Mouse (Mus musculus): ENCODE data around the gene Zbtb20. TPM values are rescaled to one million over a fixed set of nuclear protein-coding genes. Genes with fewer than 3 reads are reported as not detected.

Gene Zbtb20
- polyA plus RNA-seq, 1 experiment: 13.7 TPM

DNA sequence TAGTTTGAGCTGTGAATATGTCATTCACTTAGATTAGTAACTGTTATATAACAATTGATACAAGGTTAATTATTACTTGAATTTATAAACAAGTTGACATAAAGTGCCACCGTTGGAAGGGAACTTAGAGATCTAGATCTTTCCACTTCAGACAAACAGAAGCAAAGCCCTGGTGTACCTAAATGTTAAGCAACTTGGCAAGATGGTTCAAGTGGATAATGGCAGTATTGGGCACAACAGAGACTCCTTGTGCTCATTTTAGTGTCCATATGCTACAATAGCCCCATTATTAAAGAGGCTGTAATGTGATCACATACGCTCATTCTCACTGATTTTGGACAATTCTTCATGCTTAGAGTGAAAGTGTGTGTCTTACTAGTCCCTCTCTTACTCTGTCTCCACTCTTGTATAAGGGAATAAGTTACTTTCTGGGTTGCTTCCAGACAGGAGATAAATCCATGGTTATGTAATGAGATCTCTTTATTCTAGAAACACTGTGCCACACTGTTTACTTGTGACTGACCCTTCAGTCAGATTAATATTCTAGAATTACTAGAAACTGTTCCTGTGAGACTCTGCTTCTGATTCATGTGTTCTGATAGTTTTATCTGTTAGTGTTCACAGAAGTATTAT is 293.7 kb downstream of the Zbtb20 start:
- TF ChIP-seq POLR2A (IDR thresholded peaks at IDR 0.05; ENCODE audit: low read depth, low read length) (no peak), CTCF (IDR thresholded peaks at IDR 0.05; ENCODE audit: borderline replicate concordance, insufficient read depth, low read length) (no peak)
- H3K4me3 ChIP-seq (ENCODE audit: insufficient read depth, low read length): no peak overlapping the region
- no peaks in the 10 kb centered on the region for H3K4me1 ChIP-seq (ENCODE audit: control insufficient read depth, insufficient read depth, low read length)
- no peak overlapping the region for H3K27ac ChIP-seq (ENCODE audit: insufficient read depth, low read length)

DNA sequence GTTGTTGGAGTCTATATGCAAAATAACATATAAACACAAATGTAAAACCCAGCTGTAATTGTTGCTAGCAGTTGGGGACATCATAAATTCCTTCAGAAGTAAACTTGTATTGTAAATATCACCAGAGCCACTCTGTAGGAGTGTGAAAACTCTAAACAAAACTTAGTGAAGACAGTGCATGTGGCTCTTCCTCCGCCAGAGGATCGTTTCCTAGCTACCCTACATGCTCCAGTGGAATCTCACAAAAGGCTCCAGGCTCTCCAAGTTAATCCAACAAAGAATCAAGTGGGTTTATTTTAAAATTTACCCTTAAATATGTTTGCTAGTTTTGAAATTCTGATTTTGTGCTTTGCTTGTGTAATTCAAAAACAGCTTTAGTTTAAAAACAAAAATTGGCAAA is 296.5 kb downstream of the Zbtb20 start:
- Histone ChIP-seq H3K27ac (ENCODE audit: insufficient read depth, low read length) (no peak overlapping the region), H3K4me3 (ENCODE audit: insufficient read depth, low read length) (no peak overlapping the region), H3K4me1 (ENCODE audit: control insufficient read depth, insufficient read depth, low read length) (no peaks in the 10 kb centered on the region)
- TF ChIP-seq CTCF (IDR thresholded peaks at IDR 0.05; ENCODE audit: borderline replicate concordance, insufficient read depth, low read length) (no peak), POLR2A (IDR thresholded peaks at IDR 0.05; ENCODE audit: low read depth, low read length) (no peak)

DNA sequence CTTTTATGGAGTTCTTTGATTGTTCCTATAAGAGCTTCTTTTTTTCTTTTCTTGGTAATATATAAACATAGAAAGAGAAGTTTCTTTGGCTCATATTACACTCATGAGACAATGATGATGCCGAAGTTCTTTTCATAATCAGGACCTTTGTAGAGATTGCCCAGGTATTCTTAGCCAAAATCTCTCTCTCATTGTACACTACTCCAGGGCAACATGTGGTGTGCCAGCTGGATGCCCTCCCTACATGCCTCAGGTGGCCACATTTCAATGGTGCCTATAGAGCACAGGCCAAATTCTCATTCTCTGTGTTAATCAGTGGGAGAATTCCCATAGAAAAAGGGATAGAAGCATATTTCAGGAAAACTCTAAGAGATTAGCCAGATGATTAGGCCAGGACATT is 297.2 kb downstream of the Zbtb20 start:
- TF ChIP-seq CTCF (IDR thresholded peaks at IDR 0.05; ENCODE audit: borderline replicate concordance, insufficient read depth, low read length): no peak
- TF ChIP-seq POLR2A (IDR thresholded peaks at IDR 0.05; ENCODE audit: low read depth, low read length): no peak
- Histone ChIP-seq H3K4me1 (ENCODE audit: control insufficient read depth, insufficient read depth, low read length) (no peaks in the 10 kb centered on the region), H3K4me3 (ENCODE audit: insufficient read depth, low read length) (no peak overlapping the region), H3K27ac (ENCODE audit: insufficient read depth, low read length) (no peak overlapping the region)

DNA sequence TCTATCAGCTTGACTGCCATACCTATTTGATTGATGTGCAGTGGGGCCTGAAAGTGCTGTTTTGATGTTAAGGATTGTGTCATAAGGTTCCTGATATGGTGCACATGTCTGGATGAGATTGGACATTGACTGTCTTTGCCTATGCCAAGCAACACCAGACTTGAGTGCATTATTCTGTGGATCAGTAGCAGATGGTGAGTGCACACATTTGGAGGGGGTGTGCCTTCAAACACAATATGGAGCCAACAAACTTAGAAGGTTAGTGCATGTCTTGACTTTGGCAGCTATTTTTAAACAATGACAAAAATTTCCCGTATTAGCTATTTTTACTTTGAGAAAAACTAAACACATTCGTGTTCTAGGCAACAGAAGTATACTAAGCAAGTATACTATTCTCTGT is 299.1 kb downstream of the Zbtb20 start:
- H3K4me1 ChIP-seq (ENCODE audit: control insufficient read depth, insufficient read depth, low read length): no peaks in the 10 kb centered on the region
- no peak overlapping the region for H3K4me3 ChIP-seq (ENCODE audit: insufficient read depth, low read length)
- no peak overlapping the region for H3K27ac ChIP-seq (ENCODE audit: insufficient read depth, low read length)
- TF ChIP-seq POLR2A (IDR thresholded peaks at IDR 0.05; ENCODE audit: low read depth, low read length): no peak
- no peak for TF ChIP-seq CTCF (IDR thresholded peaks at IDR 0.05; ENCODE audit: borderline replicate concordance, insufficient read depth, low read length)

DNA sequence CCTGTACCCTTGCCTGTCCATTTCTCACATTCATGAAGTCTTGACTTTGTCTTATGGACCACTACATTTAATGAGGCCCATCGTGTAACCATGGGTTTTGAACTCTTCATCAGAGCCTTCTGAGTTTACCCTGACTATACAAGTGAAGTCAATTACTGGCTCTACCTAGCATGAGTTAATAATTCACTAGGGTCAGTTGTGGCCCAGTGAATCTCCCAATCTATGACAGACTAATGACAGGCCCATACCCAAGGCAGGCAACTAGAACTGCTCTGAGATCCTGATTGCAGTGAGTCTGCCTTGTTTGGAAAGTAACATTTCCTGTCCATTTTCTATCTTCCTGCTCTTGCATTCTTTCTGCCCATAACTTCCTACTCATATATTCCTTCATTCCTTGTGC is 305.4 kb downstream of the Zbtb20 start:
- no peak overlapping the region for H3K4me3 ChIP-seq (ENCODE audit: insufficient read depth, low read length)
- no peak for TF ChIP-seq CTCF (IDR thresholded peaks at IDR 0.05; ENCODE audit: borderline replicate concordance, insufficient read depth, low read length)
- no peak for TF ChIP-seq POLR2A (IDR thresholded peaks at IDR 0.05; ENCODE audit: low read depth, low read length)
- no peak overlapping the region for H3K27ac ChIP-seq (ENCODE audit: insufficient read depth, low read length)
- H3K4me1 ChIP-seq (ENCODE audit: control insufficient read depth, insufficient read depth, low read length): no peaks in the 10 kb centered on the region

DNA sequence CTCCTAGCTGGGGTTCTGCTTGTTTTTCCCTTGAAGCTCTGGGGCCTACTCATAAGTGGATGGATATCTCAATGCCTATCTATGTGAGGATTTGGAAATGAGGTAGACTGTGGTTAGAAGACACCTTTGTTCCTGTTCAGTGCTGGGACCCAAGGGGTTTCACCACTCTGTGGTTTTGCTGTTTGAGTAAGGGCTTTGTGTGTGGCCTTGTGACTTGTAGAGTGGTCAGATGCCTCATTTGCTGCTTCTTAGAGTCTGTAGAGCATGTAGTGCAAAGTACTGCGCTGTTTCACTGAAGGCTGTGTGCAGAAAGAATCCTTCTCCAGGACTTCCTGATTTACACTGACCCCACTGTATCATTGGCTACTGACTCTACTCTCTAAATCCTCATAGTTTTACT is 314.7 kb downstream of the Zbtb20 start:
- no peak overlapping the region for H3K4me3 ChIP-seq (ENCODE audit: insufficient read depth, low read length)
- no peaks in the 10 kb centered on the region for H3K4me1 ChIP-seq (ENCODE audit: control insufficient read depth, insufficient read depth, low read length)
- no peak for TF ChIP-seq POLR2A (IDR thresholded peaks at IDR 0.05; ENCODE audit: low read depth, low read length)
- TF ChIP-seq CTCF (IDR thresholded peaks at IDR 0.05; ENCODE audit: borderline replicate concordance, insufficient read depth, low read length): no peak
- H3K27ac ChIP-seq (ENCODE audit: insufficient read depth, low read length): no peak overlapping the region

DNA sequence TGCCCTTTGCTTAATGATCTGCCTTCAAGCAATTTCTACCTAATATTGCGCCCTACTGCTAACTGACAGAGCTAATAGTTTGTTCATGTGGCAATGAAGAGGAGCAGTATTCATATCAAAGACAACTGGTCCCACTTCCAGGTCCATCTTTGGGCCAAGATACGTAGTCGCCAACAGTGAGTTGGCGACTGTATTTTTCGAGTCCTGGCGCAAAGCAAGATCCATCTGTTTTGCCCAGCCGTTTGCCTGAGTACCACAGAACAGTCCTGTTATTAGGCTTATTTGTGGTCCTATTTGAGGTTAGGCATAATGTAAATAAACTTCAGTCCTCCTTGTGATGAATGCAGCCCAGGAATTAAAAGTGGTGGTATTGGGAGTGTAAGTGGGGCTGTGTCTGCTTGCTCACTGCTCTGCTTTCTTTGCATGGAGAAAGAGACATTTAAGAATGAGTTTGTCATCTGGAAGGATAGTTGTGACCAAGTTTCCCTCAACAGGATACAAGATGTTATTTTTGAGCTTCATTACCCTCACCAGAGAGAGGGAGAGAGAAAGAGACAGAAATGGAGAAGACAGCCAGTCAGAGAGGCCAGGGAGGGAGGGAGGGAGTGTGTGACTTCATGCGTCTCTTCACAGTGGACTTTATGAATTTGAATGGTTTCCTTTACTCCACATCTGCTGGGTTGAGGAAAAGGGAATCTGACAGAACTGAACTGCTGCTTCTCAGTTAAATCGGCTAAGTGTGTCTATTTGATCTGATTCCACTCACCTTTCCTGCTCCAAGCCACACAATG is 315.6 kb downstream of the Zbtb20 start:
- no peak overlapping the region for H3K27ac ChIP-seq (ENCODE audit: insufficient read depth, low read length)
- no peaks in the 10 kb centered on the region for H3K4me1 ChIP-seq (ENCODE audit: control insufficient read depth, insufficient read depth, low read length)

DNA sequence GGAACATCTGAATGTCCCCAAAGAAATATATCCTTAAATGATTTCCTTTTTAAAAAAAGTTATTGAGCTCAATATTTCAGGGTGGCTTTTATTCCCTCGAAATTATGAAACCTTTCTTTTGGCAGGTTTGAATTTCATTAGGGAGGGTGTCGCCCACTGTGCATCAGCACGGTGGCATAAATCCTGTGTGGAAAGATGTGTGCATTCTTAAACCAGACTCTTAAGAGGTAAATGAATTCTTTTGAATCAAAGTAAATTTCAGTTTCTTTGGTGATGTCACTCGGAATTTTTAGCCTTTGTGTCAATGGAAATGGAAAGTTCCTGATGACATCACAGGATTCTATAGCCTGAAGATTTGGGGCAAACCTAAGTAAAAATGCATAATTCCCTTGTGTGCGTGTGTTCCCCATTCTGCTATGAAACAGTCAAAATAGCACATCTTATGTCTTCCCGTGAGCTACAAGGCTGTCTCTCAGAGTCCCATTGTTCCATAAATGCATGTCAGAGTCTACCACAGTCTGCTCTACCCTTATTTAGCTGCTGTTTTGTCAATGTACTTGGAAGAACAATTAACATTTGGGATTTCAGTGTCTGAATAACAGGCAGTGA is 318.1 kb downstream of the Zbtb20 start:
- H3K4me3 ChIP-seq (ENCODE audit: insufficient read depth, low read length): no peak overlapping the region
- H3K27ac ChIP-seq (ENCODE audit: insufficient read depth, low read length): no peak overlapping the region
- no peak for TF ChIP-seq POLR2A (IDR thresholded peaks at IDR 0.05; ENCODE audit: low read depth, low read length)
- no peak for TF ChIP-seq CTCF (IDR thresholded peaks at IDR 0.05; ENCODE audit: borderline replicate concordance, insufficient read depth, low read length)
- H3K4me1 ChIP-seq (ENCODE audit: control insufficient read depth, insufficient read depth, low read length): no peaks in the 10 kb centered on the region

More for the DNA sequence above, 315.6 kb downstream of the Zbtb20 start:
- TF ChIP-seq POLR2A (IDR thresholded peaks at IDR 0.05; ENCODE audit: low read depth, low read length): no peak
- TF ChIP-seq CTCF (IDR thresholded peaks at IDR 0.05; ENCODE audit: borderline replicate concordance, insufficient read depth, low read length): no peak
- H3K4me3 ChIP-seq (ENCODE audit: insufficient read depth, low read length): no peak overlapping the region

DNA sequence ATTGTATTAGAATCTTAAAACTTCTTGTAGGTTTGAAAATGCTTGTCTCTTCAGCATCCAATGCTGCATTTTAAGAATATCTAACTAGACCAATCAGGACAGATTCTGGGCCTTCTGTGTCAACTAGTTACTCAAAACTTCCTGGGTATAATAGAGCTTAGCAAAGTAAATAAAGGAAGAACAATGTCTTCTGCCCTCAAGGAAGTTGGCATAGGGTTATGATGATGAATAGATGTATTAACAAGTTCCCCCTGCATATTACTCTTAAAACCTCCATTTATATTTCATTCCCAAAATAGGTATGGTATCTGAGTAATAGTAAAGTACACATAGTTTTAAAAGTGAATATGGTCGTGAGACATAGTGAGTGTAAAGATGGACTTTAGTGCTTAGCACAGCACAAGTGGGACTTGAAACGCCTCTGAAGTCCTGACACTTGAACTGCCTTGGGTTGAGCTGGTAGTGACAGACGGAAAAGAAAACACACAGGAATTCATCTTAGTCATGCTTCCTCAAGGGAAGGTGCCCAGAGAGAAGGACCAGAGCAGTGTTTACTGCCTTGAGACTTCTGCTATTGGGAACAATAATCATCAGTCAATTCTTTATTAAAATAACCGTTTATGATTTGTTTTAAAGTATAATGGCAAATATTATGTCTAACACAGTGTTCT is 341.8 kb downstream of the Zbtb20 start:
- Histone ChIP-seq H3K4me1 (ENCODE audit: control insufficient read depth, insufficient read depth, low read length) (no peaks in the 10 kb centered on the region), H3K27ac (ENCODE audit: insufficient read depth, low read length) (no peak overlapping the region), H3K4me3 (ENCODE audit: insufficient read depth, low read length) (no peak overlapping the region)
- TF ChIP-seq CTCF (IDR thresholded peaks at IDR 0.05; ENCODE audit: borderline replicate concordance, insufficient read depth, low read length): no peak
- no peak for TF ChIP-seq POLR2A (IDR thresholded peaks at IDR 0.05; ENCODE audit: low read depth, low read length)
